Mouse (Mus musculus) megakaryocyte progenitor cell, adult 5-6 weeks (primary cell): Measurements from ENCODE around the gene Apobec1. TPM values are rescaled to one million over a fixed set of nuclear protein-coding genes. Genes with fewer than 3 reads are reported as not detected.
A peak's percentile ranks its signal among the peaks of the same experiment; 100 is the strongest.
"Not testable (repeated sequence)": the region's sequence is repeated elsewhere in the genome, so short reads cannot be mapped to it uniquely, and the experiment has no call there.

Experiments
- ATAC-seq: replicated peaks from 2 replicates; pipeline ENCODE4 v1.8.0; 2016; ENCODE audit warnings: mild to moderate bottlenecking, moderate TSS enrichment, inconsistent platforms; ENCODE audit not compliant: poor library complexity
- total RNA-seq, 2 experiments: library from RNA; stranded (forward) in 1 of 2; stranded (reverse) in 1 of 2; fragments of 157-497, 149-512 nt in 1 of 2; fragments of 200-1000 nt in 1 of 2; gene quantifications; 2 replicates each; pipeline versions ENCODE4 v1.2.3 to v1.2.4; 2015 to 2017

The Apobec1 gene
- total RNA-seq, 2 experiments from 2014 or later, result 16.7 to 23.6 TPM

DNA sequence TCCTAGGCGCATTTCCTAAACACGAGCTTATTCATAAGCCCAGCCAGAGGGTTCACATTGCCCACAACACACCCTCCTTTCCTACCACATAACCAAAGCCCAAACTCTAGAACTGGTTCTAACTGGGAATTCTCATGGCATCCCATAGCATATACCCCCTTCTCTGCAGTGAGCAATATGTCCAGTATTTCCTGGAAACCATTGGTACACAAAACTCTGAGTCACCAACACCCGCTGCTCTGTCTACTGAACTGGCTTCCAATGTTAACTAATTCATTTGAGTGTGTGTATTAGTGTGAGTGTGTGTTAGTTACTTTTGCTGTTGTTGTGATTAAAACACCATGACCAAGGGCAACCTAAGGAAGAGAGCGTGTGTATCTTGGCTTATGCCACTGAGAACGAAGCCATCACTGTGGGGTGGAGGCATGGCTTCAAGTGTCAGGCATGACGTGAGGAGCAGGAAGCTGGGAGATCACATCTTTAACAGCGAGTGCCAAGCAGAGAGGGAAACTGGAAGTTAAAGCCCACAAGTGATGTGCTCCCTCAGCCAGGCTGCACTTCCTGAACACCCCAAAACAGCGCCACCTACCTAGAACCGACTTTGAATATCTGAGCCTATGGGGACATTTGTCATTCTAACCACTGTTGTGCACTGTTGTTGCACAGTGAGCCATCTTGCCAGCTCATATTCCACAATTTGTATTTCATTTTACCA is 37.0 kb downstream of the Apobec1 start:
- ATAC-seq, result peak; percentile 42

GRCm38 (mm10) chr6:122562463-122562862 is 39.8 kb downstream of the Apobec1 start:
- ATAC-seq, result peak; percentile 85

DNA sequence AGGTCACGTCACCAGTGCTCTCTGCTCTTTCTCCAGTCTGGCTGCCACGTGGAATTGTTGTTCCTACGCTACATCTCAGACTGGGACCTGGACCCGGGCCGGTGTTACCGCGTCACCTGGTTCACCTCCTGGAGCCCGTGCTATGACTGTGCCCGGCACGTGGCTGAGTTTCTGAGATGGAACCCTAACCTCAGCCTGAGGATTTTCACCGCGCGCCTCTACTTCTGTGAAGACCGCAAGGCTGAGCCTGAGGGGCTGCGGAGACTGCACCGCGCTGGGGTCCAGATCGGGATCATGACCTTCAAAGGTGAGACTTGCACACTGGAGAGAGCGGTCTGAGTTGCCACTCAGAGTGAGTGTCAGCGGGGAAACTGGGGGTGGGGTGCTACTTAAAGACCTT is 41.2 kb downstream of the Apobec1 start:
- no peak for ATAC-seq

DNA sequence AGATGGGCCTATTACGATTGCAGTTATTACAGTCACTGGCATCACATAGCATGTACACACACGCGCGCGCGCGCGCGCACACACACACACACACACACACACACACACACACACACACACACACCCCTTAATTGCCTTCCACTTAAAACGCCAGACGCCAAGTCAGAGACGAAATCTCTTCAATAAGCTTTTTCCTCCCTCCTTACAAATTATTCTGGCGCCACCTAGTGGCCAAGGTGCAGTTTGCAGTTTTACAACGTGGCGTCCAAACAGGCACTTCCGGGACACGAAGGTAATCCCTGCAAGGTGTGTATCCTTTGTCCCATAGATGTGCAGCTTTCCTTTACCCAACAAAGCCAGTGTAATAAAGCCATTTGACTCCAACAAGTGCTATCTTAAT is 41.8 kb downstream of the Apobec1 start:
- ATAC-seq, result peak; percentile 68

GRCm38 (mm10) chr6:122556959-122557561 is 45.2 kb downstream of the Apobec1 start:
- peak; percentile 89 for ATAC-seq

DNA sequence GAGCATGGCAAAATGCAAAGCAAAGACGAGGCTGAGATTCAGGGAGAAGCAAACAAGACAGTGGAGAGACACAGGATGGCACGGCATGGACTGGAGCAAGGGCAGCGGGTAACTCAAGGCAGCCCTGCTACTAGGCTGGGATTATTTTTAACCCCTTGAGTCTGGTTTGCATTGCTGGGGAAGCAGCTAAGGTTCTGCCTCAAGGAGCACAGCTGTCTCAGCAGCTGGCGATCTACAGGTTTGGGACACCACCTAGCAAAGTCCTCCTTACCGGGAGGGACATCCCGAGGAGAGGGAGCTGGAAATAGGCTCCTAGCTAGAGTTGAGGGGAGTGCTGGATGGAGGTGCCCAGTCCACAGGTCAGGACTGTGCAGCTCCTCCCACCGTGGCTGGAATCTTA is 47.0 kb downstream of the Apobec1 start:
- ATAC-seq, result no peak

- no peak for ATAC-seq
Measured at GRCm38 (mm10) chr6:122554102-122554501, 48.1 kb downstream of the Apobec1 start.

DNA sequence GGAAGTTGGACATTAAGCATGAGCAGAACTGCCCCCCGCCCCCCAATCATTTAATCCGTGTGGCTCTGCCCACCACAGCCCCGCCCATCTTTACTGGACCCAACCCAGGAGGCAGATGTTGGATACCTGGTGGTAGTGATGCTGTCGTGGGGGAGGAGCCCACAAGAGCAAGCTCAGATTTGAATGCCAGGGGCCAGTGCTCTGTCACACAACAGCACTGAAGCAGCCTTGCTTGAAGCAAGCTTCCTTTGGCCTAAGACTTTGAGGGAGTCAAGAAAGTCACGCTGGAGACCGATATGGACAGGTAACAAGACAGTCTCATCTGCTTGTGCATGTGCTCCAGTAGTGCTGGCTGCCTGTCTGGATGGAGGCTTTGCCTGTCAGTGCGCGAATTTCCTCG is 48.6 kb downstream of the Apobec1 start, which contains the start of gene Aicda:
Aicda (plus strand) TSS at position 196 of the 400 bp plus-strand sequence.
- no peak for ATAC-seq

DNA sequence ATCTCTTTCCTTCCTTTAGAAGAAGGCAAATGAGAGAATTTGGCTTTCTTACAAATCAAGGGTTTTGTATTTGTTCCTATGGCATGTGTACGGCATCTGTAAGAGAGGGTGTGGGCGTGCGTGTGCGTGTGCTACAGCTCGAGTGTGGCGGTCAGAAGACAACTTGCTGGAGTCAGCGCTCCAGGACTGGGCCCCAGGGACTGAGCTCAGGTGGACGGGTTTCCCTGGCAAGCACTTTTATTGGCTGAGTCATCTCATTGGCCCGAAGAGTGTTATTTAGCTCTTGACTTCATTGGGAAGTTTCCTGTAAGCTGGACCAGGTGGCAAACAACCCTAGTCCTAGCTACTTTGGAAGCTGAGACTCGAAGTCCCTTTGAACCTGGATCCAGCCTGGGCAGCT is 56.3 kb downstream of the Apobec1 start:
- 0 out of 2 replicates have a peak, but pooled peaks have one; percentile 24 for ATAC-seq

DNA sequence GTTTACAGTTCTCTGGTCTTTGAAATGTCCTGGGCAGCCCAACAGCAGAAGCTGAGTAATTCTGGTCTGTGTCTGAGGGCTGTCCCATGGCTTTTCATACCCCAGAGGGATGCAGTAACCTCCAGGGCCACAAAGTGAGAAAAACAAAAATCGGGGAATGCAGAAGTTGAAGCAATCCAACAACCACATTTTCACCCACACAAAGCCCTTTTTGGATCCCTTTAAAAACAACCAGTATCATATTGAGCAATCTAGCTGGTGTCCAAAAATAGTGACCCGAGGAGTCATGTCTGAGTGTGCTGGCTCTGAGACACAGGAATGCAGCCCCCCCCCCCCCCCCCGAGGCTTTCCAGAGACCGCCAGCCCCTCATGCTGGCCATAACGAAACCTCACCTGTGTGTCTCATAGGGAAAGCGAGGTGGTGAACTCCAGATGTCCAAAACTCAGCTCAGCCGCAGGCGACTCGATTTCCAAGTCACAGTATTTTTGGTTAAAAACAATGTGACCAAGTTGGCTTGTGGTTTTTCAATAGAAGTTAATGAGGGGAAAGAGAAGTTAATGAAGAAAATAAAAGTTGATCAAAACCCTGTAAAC is 56.9 kb downstream of the Apobec1 start:
- peak; percentile 81 for ATAC-seq

GRCm38 (mm10) chr6:122544672-122545071 is 57.6 kb downstream of the Apobec1 start:
- ATAC-seq, result no peak

GRCm38 (mm10) chr6:122543574-122543973 is 58.7 kb downstream of the Apobec1 start:
- peak; percentile 26; the same call in 1 of the 2 replicates for ATAC-seq

DNA sequence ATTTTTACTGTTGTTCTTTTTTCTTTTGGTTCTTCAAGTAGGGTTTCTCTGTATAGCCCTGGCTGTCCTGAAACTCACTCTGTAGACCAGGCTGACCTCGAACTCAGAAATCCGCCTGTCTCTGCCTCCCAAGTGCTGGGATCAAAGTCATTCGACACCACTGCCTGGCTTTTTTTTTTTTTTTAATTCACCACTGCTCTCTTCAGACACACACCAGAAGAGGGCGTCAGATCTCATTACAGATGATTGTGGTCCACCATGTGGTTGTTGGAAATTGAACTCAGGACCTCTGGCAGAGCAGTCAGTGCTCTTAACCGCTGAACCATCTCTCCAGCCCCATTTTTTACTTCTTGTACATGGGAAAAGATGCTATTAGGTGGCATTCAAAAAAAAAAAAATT is 59.8 kb downstream of the Apobec1 start:
- not testable (repeated sequence) for ATAC-seq

DNA sequence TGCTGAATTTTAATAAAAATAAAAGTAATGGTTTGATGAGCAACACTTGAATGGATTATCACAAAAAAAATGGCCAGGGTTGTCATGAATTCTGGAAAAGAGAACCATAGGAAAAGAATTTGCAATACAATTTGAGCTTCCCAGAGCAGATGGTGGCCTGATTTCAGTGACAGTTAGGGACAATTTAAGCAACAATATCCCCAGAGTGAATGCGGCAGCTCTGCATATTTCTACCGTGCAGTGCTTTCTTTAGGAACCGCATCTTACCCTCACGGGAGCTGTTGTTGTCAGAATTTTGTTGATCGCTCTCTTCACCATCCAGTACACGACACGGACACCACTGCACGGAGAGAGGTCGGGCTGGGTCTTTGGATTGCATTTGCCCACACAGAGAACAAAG is 62.7 kb downstream of the Apobec1 start:
- ATAC-seq, result no peak

DNA sequence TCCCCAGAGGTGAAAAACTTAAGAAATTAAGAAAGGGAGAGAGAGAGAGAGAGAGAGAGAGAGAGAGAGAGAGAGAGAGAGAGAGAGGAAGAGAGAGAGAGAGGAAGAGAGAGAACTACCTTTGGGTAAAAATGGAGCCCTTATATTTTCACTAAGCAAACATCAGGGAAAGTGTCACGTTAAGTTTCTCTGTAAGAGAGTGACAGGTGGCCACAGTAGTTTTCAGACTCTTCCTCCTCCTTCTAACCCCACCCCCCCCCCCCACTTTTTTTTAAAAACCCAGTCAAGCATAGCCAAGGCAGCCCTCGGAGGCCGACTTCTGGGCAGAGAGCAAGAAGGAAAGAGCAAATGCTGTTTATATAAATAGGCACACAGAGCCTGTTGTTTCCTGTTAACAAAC is 68.2 kb downstream of the Apobec1 start:
- no peak for ATAC-seq

GRCm38 (mm10) chr6:122532883-122533302 is 69.4 kb downstream of the Apobec1 start:
- ATAC-seq, result peak; percentile 80

DNA sequence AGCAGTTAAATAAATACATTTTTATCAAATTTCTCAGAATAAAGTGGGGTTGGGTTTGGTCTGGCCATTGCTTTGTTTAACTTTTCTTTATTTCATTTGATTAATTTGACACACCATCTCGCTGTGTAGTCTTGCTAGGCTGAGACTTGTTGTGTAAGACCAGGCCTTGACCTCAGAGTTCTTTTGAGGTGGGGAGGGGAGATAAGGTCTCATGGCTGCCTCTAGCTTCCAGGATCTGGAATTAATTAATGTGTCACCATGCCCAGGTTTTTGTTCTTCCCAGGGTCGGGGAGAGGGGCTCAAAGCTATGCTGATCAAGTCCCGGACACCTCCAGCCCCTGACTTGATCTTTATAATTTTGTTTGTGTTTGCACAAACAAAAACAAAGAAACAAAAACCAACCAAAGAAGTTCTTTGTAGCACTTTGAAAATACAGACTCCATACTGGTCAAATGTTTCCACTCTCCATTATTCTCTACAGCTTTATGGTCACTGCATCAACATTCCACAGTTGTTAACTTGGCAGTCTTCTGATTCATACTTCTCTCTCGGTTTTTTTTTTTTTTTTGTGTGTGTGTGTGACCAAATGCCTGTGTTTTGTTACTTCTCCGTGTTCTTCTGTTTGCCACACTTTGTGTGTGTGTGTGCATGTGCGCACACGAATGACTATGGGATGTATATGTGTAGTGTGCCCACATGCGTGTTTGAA is 70.6 kb downstream of the Apobec1 start:
- no peak for ATAC-seq

- no peak for ATAC-seq
Measured at GRCm38 (mm10) chr6:122528136-122528535, 74.1 kb downstream of the Apobec1 start.
